Mouse (Mus musculus) cerebellum, adult 9-11 months (tissue): ENCODE data around the gene Fancc.
"Not testable (repeated sequence)": the region's sequence is repeated elsewhere in the genome, so short reads cannot be mapped to it uniquely, and the experiment has no call there.

Experiments
- DNase-seq: peaks from one replicate; pipeline ENCODE4 v3.0.0; 2022

Gene Fancc

DNA sequence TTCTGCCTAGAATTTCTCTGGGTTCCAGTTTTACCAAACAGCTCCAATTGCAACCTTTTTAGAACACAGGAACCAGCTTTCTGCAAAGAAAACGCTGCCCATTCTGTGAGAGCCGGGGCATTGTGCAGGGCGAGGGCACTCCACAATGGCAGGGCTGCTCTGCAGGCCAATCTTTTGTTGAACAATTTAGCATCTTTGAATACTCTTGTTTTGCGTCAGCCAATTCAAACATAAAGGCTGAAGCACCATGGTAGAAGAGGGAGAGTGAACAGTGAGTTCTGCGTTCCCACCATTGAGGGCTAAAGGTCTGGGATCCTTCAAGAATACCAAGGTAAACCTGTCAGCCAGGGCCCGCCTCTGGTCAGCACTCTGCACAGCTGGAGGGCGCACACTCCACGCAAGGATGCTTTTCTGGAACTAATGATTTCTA, 17.9 kb upstream of the Fancc start:
- no peak for DNase-seq

DNA sequence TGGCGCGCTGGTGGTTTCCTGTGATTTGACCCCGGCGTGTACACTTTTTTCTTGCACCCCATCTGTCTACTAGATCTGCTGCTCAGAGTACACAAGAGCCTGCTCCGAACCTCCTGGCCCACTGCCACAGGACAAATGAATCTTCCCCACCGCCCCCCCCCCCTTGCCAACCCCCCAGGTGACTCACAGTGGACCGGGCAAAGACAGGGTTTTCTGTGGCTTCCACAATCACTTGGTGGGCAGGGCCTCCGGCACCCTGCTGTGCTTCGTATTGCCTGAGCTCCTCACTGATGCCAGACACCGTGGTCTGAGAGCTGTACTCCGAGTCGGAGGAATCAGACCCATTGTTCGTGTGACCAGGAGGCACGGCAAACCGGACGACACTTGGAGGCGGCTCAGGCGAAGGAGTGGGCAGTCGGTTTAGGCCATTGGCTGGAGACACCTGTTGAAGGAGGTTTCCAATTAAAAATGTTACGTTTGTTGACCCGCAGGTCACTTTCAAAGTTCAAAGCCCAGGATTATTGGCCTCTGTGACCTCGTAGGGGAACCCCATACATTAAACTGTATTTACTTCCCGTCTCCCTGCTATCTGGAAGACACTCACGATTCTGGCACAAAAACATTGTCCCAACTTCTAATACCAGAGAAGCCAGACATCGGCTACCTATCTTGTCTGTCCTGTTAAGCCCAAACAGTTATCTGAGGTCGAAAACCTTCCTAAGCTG, 16.5 kb upstream of the Fancc start:
- peak; percentile 45 for DNase-seq

DNA sequence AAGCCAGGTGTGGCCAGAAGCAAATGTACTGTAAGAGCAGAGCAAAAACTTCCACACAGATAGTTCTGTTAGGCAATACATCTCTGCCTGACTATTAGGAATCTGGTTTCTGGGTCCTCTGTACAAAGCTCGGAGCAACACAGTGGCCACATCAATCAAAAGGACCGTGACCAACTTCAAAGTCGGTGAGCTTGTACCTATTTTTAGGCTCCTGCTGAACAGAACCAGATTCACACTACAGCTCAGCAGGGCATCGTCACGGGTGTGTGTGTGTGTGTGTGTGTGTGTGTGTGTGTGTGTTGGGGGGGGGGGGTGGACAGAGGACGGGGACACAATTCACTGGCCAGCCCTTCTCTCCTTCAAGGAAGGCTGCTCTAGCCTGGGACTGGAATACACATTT, 15.3 kb upstream of the Fancc start:
- no peak for DNase-seq

DNA sequence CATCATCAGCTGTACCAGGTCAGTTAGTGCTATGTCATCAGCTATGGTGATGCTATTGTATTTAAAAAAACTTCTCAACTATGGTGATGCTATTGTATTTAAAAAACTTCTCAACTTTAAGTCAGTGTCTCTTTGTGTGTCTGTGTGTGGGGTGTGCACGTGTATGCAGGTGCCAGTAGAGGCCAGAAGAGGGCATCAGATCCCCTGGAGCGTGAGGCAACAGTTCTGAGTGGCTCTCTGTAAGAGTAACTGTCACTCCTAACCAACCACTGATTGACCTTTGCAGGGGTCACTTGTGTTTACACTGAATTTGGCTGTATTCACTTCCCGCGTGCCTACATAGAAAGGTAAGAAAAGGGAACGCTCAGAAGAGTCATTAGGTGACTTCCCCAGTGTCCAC, 10.7 kb upstream of the Fancc start:
- DNase-seq, result no peak

DNA sequence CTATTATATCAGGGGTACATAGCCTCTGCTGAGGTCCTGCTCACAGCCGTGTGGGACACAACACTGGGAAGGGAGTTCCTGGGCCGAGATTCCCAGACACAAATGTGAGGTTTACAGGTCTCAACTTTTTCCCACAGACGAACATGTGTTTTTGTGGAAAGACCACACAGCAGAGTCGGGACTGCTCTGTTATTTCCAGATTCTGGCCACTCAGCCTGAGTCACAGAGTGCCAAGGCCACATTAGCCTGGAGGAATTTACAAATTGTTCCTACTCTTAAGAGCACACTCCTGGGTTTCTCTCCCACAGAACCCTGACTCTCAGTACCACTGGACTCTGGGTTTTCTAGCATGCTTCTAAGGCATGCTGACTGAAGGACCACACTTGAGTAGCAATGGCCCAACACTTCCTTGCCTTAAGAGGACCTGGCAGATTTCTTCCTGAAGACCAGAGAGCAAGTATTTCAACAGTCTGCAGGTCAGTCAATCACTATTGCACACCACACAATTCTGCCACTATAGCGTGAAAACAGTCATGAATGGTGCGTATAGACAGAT, 10.0 kb upstream of the Fancc start:
- no peak for DNase-seq

DNA sequence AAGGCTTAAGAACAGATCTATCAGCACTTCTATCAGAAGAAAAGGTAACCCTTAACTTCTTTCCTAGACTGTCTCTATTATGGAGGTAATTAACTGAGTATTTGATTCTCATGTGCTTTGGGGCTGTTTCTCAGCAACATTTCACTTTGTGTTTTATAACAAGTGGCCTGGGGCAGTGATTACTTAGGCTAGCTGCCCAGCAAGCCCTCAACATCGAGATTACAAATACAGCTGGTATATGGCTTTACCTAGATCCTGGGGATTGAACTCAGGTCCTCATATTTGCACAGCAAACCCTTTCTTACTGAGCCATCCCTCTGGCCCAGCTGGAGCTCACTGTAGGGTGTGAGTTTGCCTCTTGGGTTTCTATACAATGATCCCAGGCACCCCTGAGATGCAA, 9.3 kb upstream of the Fancc start:
- DNase-seq, result no peak

DNA sequence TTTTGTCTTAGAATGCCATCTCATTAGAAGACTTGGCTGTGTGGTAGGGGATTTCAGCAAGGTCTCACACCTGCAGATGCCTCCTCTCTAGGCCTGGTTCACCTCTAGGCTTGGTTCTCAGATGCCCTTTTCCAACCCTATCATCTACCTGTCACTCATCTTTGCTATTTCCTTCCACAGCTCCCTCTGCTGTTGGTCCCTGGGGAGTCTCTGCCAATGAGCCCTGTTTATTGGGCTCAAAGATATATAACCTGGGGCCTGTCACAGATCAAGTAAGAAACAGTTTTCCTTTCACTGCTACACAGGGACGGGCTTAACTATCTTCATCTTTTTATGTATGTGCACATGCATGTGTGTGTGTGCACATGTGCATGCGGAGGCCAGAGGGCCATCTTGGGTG, 5.3 kb upstream of the Fancc start:
- DNase-seq, result no peak

DNA sequence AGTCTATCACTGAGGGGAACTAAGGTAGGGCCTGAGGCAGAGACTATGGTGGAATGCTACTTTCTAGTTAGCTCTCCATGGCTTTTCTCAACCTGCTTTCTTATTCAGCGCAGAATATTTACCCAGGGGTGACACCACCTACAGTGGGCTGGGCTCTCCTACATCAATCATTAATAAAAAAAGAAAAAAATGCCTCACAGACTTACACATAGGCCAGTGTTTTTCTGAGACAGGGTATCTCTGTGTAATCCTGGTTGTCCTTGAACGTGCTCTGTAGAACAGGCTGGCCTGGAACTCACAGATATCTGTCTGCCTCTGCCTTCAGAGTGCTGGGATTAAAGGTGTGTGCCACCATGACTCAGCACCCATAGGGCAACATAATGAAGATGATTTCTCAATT, 2.4 kb upstream of the Fancc start:
- DNase-seq, result no peak

DNA sequence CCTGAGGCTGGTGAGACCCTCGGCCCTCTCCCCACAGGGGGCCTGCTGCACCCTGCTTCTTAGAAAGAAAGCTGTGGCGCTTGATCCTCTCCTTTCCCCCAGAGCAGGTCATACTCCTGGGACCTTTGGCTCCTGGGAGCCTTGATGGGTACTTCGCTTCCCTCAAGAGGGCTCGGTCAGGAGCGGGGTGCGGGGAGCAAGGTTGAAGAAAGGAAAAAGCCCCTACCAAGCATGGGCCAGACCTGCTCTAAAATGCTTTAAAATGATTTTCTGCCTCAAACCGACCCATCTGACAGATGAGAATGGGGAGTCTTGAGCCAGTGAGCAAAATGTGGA, 9.4 kb downstream of the Fancc start:
- no peak for DNase-seq

DNA sequence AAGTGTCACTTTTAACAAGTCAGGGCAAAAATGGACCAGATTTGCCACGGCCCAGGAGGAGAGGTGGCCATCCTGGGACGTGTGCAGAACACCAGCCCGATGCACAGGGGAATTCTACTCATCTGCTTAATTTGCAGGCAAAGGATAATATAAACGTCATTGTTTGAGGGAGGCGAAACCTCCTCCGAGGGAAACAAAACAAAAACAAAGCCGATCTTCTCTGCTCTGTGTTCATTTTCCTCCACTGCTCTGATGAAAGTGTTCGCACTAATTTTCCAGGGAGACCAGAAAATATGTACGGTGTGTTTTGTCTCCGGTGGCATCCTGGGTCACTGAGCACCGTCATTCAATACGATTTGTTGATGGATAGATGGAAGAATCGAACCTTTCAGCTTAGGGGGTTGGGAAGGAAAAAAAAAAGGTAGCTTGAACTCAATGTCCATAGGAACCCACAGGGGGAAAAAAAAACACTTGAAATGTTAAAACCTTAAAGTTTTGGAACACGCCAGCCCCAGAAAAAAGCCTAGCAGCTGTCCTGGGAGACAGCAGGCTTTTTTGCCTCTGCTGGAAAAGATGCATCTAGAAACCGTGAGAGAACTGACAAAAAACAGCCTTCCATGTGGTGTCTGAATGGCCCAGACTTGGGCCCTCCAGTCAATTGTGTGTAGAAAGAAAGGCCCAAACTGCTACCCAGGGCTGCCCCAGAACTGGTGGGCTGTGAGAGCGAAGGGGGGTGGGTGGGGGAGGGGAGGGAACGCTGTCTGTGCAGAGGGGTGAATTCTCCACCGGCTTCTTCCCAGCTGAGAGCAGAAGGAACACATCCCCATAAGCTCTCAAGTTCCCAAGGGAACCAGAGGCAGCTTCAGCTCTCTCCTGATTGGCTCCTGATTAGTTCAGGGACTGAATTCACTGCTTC, 10.0 kb downstream of the Fancc start:
- no peak for DNase-seq

DNA sequence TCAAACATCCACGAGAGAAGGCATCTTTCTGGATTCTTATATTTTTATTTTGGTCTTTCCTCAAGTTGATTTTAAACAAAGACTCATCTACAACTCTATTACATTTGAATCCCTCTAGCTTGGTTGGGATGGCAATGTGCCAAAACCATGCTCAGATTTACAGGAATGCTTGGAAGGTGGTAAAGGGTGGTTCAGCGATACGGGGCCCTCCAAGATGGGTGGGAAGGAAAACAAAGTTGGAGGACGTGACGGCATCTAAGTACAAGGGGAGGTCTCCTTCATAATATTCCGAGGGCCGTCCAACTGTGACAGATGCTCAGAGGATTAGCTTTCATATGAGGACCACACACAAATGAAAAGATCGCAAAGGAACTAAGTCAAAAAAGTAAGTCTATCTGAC, 21.7 kb downstream of the Fancc start:
- DNase-seq, result no peak

DNA sequence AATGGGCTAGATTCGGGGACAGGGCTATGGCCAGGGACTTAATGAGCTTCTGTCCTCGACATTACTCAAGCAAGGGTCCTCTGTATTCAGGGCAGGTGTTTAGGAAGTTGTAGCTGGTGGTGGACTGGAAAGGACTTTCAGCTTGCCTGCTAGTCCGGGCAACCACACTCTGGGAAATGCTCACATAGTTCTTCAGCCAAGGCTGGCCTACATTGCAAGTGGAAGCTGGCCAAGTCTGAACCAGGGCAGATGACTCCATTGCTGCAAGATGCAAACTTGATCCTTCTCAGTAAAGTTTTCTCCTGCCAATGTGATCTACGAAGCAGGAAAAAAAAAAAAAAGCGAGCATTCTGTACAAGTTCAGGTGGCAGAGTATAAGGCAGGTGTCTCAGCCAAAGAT, 44.2 kb downstream of the Fancc start:
- peak; percentile 37 for DNase-seq

DNA sequence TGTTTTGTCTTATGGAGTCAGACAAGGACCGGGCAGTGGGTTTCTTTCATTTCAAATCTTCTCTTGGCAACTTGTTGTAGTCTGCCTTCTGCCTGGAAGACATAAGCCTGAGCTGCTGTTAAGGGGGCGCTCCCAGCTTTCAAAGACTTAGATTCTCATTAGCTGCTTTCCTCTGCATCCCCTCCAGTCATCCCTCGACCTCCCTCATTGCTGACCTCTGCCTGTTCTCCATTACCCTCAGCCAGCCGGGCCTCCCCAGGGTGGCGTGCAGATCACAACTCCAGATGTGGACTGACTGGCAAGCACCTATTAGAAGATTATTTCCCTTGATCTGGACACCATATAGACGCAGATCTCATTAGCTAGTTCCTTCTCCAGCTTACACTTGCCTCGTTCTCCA, 45.9 kb downstream of the Fancc start:
- no peak for DNase-seq

DNA sequence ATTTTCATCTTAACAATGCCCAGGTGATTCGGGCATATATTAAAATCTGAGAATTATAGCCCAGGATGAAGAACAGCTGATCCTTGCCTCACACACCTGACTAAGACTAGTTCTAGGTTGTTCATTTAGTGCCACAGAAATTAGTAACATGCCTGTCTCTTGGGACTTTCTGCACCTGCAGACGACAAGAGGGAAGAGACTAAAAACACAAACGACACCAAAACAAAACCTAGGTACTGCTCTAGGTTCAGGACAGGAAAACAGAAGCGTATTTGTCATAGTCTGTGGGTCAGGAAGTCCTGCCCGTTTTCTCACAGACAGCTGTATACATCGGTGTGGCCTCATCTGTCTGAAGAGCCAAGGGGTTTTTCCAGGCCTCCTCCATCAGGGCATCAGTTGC, 51.7 kb downstream of the Fancc start:
- no peak for DNase-seq

DNA sequence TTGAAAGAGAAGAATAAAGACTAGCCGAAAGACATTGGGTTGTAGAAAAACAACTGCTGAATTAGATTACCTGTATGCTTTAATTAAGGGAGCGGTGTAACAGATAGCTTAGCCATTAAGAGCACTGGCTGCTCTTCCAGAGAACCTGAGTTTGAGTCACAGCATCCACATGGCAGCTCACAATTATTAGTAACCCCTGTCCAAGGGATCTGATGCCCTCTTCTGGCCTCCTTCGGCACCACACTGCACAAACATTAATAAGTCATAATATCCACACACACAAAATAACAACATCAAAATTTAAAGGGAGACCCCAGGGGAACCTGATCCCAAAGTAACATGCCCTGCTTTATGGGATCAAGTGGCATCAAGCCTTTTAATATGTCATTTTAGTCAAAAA, 64.3 kb downstream of the Fancc start:
- peak; percentile 41 for DNase-seq

DNA sequence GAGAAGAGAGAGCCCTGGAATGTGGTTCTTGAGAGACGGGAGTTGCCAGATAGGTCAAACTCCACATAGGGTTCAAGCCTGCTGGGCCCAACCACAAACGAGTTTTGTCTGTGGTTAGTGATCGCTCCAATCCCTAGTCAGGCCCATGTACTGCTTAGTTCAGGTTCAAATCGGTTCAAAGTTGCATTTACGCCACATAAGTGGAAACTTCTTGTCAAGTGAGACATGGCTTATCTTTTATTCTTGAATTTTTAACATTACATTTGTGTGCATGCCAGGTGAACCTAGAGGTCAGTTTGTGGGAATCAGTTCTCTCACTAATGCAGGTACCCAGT, 65.3 kb downstream of the Fancc start:
- no peak for DNase-seq

DNA sequence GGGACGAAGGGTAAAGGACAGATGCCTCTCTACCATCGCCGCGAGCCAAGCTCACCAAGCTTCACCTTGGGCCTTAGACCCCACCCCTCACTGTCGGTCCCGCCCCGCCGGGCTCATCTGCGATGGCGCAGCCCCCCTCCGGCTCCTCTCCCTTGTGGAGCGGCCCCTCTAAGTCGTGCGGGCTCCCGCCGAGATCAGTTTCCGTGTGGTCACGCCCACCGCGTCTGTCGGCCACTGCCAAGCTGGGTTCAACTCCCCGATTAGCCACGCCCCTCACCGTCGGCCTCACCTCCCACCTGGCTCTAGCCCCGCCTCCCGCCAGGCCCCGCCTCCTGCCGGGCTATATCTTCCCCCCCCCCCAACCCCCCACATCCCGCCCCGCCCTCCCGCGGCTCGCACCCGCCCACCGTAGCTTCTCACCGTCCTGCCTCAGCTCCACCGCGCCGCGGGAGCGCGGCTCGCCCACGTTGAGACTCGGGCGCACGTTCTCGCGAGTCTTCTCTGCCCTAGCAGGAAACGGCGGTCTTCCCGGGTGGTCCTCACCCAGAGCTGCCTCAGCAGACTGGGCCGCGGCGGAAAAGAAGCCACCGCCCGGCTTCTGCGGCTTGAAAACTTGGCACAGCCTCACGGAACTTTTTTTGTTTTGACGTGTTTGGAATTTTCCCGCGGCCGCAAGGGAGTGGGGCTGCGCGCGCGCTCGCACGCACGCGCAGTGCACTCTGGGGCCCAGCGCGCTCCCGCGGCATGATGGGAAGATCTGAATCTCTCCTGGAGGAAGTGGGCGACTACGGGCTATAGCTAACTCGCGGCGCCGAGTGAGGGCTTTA, 65.8 kb downstream of the Fancc start:
- DNase-seq, result peak; percentile 92

DNA sequence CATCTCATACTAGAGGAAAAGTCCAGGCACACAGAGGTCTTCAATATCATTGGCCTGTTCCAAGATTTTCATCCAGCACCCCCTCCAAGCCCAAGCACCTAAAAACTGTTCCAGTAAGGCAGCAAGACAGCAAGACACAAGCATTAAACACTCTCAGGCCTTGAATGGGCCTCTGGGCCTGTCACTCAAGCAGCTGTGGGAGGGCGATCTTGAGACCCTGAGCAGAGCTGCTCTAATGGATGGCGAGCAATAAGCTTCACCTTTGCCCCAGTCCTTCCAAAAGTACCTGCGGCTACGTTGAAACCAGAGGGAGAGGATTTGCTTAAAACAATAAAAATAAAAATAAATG, 66.4 kb downstream of the Fancc start:
- no peak for DNase-seq

DNA sequence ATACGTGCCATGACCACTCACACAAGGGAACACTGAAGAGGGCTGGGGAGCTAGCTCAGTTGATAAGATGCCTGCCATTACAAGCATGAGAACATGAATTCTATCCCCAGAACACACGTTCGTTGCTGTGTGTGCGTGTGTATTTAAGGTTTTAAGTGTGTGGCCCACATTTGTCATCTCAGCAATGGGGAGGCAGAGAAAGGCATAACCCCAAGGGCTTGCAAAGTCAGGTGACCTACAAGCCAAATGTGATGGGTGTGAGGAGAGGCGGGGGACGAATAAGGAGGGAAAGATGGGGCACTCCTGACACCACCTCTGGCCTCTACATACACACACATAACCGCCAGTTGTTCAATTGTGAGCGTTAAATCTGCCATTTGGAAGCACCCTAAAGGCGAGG, 66.9 kb downstream of the Fancc start:
- peak; percentile 46 for DNase-seq

DNA sequence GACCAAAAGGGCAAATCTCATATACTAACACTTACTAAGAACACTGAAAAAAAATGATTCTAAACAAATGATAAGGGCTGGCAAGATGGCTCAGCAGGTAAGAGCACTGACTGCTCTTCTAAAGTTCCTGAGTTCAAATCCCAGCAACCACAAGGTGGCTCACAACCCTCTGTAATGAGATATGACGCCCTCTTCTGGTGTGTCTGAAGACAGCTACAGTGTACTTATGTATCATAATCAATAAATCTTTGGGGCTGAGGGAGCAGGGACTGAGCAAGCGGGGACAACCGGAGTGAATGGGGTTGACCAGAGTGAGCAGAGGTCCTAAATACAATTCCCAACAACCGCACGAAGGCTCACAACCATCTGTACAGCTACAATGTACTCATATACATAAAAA, 68.9 kb downstream of the Fancc start:
- not testable (repeated sequence) for DNase-seq

DNA sequence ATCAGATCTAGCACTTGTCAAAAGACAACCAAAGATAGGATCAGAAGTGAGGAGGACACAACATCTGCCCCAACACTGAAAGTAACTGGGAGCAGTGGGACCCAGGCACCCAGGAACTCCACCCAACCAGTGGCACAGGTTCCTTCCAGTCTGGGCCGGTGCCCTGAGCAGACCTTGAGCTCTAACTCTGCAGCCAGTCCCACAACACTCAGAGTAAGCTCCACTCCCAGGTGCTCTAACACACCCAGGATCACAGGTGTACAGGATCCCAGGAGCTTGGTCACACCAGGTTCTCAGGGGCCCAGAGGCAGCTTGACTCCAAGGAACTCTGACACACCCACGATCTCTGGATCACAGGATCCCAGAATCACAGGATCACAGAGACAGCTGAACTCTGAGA, 74.0 kb downstream of the Fancc start:
- no peak for DNase-seq

DNA sequence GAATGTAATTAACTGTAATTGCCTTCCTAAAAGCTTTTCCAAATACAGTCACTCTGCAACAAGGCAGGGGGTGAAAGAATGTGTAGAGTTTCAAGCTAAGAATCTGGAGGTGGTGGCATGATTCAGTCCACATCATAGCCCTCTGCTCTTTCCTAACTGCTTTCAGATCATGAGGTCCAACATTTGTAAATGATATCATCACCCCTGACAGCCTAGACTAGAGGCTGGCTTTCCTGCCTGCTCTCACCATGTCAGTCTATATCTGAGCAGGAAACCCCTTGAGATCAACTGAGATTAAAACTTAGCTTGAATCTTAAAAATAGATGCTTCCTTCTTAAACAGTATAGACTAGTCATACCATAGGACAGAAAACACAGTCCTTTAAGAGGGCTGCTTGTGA, 75.9 kb downstream of the Fancc start:
- DNase-seq, result no peak

DNA sequence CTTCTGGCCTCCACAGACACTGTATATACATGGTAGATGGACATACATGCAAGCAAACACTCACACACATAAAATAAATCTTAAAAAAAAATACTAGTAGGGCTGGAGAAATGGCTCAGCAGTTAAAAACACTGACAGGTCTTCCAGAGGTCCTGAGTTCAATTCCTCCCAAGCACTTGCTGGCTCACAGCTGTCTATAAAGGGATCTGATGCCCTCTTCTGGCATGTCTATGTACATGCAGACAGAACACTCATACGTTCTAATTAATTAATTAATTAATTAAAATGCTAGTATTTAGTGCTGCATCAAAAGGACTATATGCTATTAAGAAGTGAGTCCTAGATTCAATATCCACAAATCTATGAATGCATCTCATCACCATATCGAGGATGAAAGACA, 78.9 kb downstream of the Fancc start:
- DNase-seq, result no peak

DNA sequence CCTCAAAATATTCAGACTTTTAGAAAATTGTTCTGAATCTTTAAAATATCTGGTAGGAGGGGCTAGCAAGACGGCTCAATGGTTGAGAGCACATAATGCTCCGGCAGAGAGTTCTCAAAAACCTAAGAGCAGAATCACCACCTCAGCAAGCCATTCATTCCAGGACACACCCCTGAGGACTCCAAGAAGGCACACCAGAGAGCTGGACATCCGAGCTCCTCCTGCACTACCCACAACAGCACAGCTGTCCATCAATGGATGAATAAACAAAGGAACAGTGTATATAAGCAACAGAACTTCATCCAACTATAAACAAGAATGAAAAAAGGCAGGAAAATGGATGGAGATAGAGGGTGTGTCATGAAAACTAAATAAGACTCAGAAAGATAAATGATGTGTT, 80.3 kb downstream of the Fancc start:
- DNase-seq, result no peak
